Mouse (Mus musculus) cortical plate, adult 2 months (tissue): ENCODE results near the gene BC052040.

Experiments
- CTCF ChIP-seq: fragments of 200-500 bp; IDR thresholded peaks from 2 replicates; pipeline ENCODE4 v1.5.1; 2011; ENCODE audit warnings: mild to moderate bottlenecking, control low read depth, low read length; ENCODE audit not compliant: insufficient read depth; ENCODE audit errors: extremely low read depth
- POLR2A ChIP-seq: fragments of 200-500 bp; IDR thresholded peaks from 2 replicates; pipeline ENCODE4 v1.6.1; 2011; ENCODE audit warnings: mild to moderate bottlenecking, low read length, control low read depth; ENCODE audit not compliant: insufficient read depth; ENCODE audit errors: extremely low read depth

DNA sequence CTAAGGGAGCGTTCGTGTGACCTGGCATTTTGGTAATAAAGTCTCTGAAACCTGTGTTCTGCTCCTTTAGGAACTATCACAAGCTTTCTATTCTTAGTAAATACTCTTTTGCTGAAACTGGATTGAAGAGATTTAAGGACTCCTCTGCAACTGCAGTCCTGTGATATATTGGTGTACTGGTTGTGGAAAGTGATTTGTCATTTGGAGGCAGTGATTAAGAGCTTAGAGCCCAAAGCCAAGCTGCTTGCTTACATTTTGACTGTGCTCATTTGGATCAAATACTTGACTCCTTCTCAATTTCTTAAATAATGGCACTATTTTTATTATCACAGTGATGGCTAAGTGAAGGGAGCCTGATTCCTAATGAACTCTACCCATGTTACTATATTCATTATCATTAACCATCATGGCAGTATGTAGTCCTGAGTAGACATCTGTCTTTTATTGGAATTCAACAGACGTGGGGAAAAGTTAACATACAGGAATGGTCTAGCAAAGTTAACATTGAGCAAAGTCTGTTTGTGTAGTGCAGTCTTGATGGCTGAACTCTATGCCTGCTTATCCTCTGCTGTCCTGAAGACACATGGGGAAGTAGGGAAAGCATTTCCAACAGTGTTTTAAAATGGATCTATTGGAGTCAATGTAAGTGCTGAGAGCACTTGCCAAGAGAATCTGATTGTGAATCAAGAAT lies 32.5 kb downstream of the BC052040 start:
- TF ChIP-seq POLR2A = no peak
- TF ChIP-seq CTCF = no peak
